Mouse (Mus musculus) liver, adult 2 months (tissue): Measurements from ENCODE around the gene Pde8b. TPM values are rescaled to one million over a fixed set of nuclear protein-coding genes. Genes with fewer than 3 reads are reported as not detected.

Source experiments
- DNase-seq: peaks from one replicate; pipeline ENCODE4 v3.0.0-alpha.2; 2011; ENCODE audit warnings: low read depth, low spot score; ENCODE audit errors: extremely low read depth
- H3K27ac ChIP-seq: fragments of 200-500 bp; replicated peaks from 2 replicates; pipeline ENCODE4 v1.5.1; 2012; ENCODE audit warnings: low read depth, mild to moderate bottlenecking, control low read depth, inconsistent platforms, low read length; ENCODE audit not compliant: insufficient read depth
- H3K27me3 ChIP-seq: fragments of 200-500 bp; 2 replicates; pipeline ENCODE4 v1.6.1; 2012; ENCODE audit warnings: mild to moderate bottlenecking, moderate library complexity, low read length, inconsistent platforms; ENCODE audit not compliant: control insufficient read depth, insufficient read depth
- H3K36me3 ChIP-seq: fragments of 200-500 bp; 2 replicates; pipeline ENCODE4 v1.6.1; 2012; ENCODE audit warnings: low read length, inconsistent platforms; ENCODE audit not compliant: control insufficient read depth, insufficient read depth
- H3K4me1 ChIP-seq: fragments of 200-500 bp; 2 replicates; pipeline ENCODE4 v1.6.1; 2011; ENCODE audit warnings: low read length; ENCODE audit not compliant: control insufficient read depth, insufficient read depth
- H3K4me3 ChIP-seq: fragments of 200-500 bp; 2 replicates; pipeline ENCODE4 v1.5.1; 2011; ENCODE audit warnings: low read depth, mild to moderate bottlenecking, control low read depth, low read length, moderate library complexity; ENCODE audit not compliant: insufficient read depth
- H3K79me2 ChIP-seq: fragments of 200-500 bp; 2 replicates; pipeline ENCODE4 v1.6.1; 2012; ENCODE audit warnings: inconsistent platforms, mild to moderate bottlenecking, low read length, moderate library complexity; ENCODE audit not compliant: control insufficient read depth, insufficient read depth
- H3K9ac ChIP-seq: fragments of 200-500 bp; 2 replicates; pipeline ENCODE4 v1.6.1; 2012; ENCODE audit warnings: low read depth, mild to moderate bottlenecking, control low read depth, inconsistent platforms, low read length
- CTCF ChIP-seq: fragments of 200-500 bp; IDR thresholded peaks from 2 replicates; pipeline ENCODE4 v1.5.1; 2011; ENCODE audit warnings: low read depth, low read length, control low read depth
- POLR2A ChIP-seq: fragments of 200-500 bp; IDR thresholded peaks from 2 replicates; pipeline ENCODE4 v1.6.1; 2011; ENCODE audit warnings: low read length, control low read depth; ENCODE audit not compliant: insufficient read depth; ENCODE audit errors: extremely low read depth
- WGBS: fragments of 180-500 bp; shearing (Covaris S2); methylation state at CpG from one replicate; pipeline ENCODE4 v1.1.7; 2018; 5-methylcytosine and 5-hydroxymethylcytosine counted together
- polyA plus RNA-seq: library from polyadenylated mRNA; depleted of rRNA; stranded (reverse); fragments of >200 nt; gene quantifications from 2 replicates; pipeline ENCODE4 v1.2.3, GENCODE M21; 2012
- total RNA-seq: library from RNA; depleted of rRNA; stranded (reverse); fragments of >200 nt; gene quantifications from 2 replicates; pipeline ENCODE4 v1.2.3, GENCODE M21; 2014

The Pde8b gene
- total and polyA plus RNA-seq, 2 experiments, result 1.4 to 1.5 TPM

DNA sequence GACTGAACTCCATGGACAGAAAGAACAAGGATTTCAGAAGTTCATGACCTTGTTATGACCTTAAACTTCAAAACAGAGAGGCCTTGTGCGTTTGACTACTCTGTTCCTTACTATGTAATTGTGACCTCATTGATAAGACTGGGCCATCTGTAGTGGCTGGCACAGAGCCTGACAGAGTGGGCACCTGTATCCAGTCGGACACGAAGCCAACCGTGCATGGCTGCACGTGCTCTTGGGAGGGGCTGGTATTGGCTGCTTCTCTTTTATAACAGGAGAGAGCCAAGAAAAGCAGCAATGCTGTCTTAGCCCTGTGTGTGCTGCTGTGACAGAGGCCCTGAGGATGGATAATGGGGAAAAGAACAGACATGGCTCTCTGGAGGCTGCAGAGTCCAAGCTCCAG, 73.7 kb downstream of the Pde8b start:
- TF ChIP-seq POLR2A, result no peak
- TF ChIP-seq CTCF, result no peak
- DNase-seq, result no peak
- Histone ChIP-seq H3K27ac (no peak overlapping the region), H3K4me3 (no peak overlapping the region), H3K4me1 (no peaks in the 10 kb centered on the region), H3K27me3 (no peaks in the 10 kb centered on the region), H3K79me2 (no peaks in the 10 kb centered on the region), H3K36me3 (no peaks in the 10 kb centered on the region), H3K9ac (no peak overlapping the region)
- WGBS, result 77% methylated on average over 5 of the region's 5 CpGs

DNA sequence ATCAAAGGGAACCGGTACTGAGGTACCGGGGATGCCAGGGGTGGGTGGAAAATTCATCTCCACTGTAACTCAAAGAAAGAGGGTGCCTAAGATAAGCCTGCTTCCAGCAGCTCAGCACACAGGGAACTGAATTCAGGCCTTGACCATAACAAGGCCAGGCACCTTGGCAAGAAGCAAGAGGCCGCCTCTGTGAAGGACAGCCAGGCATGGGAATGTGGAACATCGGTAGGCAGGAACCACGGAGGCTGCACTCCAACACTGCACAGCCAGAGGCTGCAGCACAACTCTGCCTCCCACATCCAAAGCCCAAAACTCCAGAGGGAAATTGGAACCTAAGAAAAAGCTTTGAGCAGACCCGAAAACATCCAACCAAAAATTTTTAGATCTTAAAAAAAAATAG, 75.9 kb downstream of the Pde8b start:
- TF ChIP-seq POLR2A, result no peak
- no peak for TF ChIP-seq CTCF
- H3K9ac ChIP-seq, result no peak overlapping the region
- 77% methylated on average over 6 of the region's 6 CpGs for WGBS
- no peak overlapping the region for H3K4me3 ChIP-seq
- no peaks in the 10 kb centered on the region for H3K36me3 ChIP-seq
- H3K27me3 ChIP-seq, result no peaks in the 10 kb centered on the region
- no peaks in the 10 kb centered on the region for H3K4me1 ChIP-seq
- H3K79me2 ChIP-seq, result no peaks in the 10 kb centered on the region
- no peak overlapping the region for H3K27ac ChIP-seq
- no peak for DNase-seq

DNA sequence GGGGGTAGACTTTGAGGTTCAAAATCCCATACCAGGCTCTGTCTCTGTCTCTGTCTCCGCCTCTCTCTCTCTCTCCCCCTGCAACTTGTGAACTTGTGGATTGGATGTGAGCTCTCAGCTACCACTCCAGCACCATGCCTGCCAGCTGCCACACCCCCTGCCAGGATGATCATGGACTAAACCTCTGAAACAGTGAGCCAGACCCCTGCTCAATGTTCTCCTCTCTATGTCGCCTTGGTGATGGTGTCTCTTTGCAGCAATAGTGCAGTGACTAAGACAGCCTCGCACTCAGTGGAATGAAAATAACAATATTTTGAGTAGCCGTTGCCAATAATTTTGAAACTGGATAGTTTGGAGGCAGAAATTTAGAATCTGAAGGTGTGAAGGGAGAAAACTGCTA, 77.8 kb downstream of the Pde8b start:
- Histone ChIP-seq H3K36me3 (no peaks in the 10 kb centered on the region), H3K9ac (no peak overlapping the region), H3K27ac (no peak overlapping the region), H3K27me3 (no peaks in the 10 kb centered on the region), H3K4me3 (no peak overlapping the region), H3K79me2 (no peaks in the 10 kb centered on the region), H3K4me1 (no peaks in the 10 kb centered on the region)
- 93% methylated on average over 4 of the region's 4 CpGs for WGBS
- TF ChIP-seq CTCF, result no peak
- no peak for TF ChIP-seq POLR2A
- DNase-seq, result no peak

DNA sequence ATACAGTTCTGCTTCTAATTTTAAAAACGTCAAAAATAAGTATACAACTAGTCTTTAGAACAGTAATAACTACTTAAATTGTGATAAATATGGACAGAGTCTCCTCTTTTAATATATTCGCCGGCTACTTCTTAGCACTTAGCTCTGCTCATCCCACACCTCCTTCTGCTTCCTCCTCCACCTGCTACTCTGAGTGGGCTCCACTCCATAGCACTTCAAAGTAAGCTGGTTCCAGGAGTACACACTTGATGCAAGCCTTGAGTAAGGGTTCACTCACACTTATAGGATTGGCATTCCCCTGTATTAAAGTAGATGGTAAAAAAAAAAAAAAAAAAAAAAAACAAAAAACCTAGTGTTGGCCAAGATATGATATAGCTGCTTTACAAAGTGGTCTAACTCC, 89.9 kb downstream of the Pde8b start:
- Histone ChIP-seq H3K27ac (no peak overlapping the region), H3K4me3 (no peak overlapping the region), H3K9ac (no peak overlapping the region), H3K79me2 (no peaks in the 10 kb centered on the region), H3K4me1 (no peaks in the 10 kb centered on the region), H3K27me3 (no peaks in the 10 kb centered on the region), H3K36me3 (no peaks in the 10 kb centered on the region)
- DNase-seq, result no peak
- WGBS, result 86% methylated on average over 3 of the region's 3 CpGs
- no peak for TF ChIP-seq POLR2A
- TF ChIP-seq CTCF, result no peak

DNA sequence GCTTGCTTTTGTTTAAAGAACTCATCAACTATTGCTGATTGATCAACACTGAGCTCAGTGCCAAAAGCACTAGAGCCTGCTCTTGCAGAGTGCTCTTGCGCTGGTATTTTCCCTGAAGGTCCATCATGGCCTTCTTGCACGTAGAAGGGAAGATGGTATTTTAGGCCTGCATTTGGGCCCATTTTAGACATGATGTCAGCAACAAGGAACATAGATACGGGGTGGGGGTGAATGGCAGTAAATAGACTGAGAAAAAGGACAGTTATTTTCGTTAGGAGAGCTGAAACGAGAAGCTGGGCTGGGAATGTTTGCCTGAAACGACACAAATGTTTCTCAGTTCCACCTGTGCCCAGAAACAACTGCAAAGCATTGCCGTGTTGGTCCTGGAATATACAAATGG, 91.2 kb downstream of the Pde8b start:
- H3K27me3 ChIP-seq, result no peaks in the 10 kb centered on the region; the same call in 1 of the 2 replicates
- TF ChIP-seq CTCF (no peak), POLR2A (no peak)
- H3K36me3 ChIP-seq, result no peaks in the 10 kb centered on the region
- WGBS, result 77% methylated on average over 7 of the region's 7 CpGs
- no peaks in the 10 kb centered on the region for H3K4me1 ChIP-seq
- H3K9ac ChIP-seq, result no peak overlapping the region
- no peak for DNase-seq
- no peaks in the 10 kb centered on the region for H3K79me2 ChIP-seq
- no peak overlapping the region for H3K27ac ChIP-seq
- no peak overlapping the region for H3K4me3 ChIP-seq

DNA sequence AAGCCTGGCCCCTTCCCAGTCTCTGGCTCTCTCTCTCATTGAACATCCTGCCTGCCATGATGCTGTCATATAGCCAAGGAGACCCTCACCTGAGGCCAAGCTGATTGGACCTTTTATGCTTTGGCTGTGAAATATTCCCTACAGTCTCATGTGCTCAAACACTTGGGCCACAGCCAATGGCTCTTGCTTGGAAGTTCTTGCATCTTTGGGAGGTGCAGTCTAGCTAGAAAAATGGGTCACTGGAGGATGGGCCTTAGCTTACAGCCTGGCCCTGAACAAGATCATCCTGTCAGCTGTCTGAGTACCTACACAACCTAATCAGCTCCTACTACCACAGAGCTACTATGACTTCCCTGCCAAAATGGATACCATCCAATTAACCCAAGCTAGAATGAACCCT, 105.4 kb downstream of the Pde8b start:
- Histone ChIP-seq H3K4me1 (no peaks in the 10 kb centered on the region), H3K27ac (no peak overlapping the region), H3K36me3 (no peaks in the 10 kb centered on the region), H3K27me3 (no peaks in the 10 kb centered on the region), H3K79me2 (no peaks in the 10 kb centered on the region), H3K9ac (no peak overlapping the region), H3K4me3 (no peak overlapping the region)
- no peak for TF ChIP-seq POLR2A
- TF ChIP-seq CTCF, result no peak
- no peak for DNase-seq
